Mouse (Mus musculus): ENCODE results near the gene Flt3l. TPM values are rescaled to one million over a fixed set of nuclear protein-coding genes. Genes with fewer than 3 reads are reported as not detected.
A peak's percentile ranks its signal among the peaks of the same experiment; 100 is the strongest.
"Not testable (repeated sequence)": the region's sequence is repeated elsewhere in the genome, so short reads cannot be mapped to it uniquely, and the experiment has no call there.

Flt3l gene
- total and polyA plus RNA-seq, 3 experiments, result 5.5 to 59.1 (median 6.4) TPM

DNA sequence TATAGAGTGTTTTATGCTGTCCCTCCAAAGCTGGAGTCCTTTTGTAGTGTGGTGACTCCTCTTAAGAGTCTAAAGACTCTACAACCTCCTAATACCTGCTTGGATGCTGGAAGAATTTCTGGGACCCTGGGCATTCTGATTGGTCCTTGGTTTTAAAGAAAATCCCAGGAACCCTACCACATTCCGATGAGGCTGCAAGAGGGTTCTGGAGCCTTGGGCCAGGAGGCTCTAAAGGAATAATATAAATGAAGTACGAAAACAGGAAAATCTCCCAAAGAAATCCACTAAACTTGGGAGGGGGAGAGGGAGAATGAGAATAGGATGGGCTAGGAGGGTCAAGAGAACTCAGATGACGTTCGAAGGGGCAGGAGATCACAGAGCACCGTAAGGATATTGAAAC, 17.4 kb upstream of the Flt3l start:
- Histone ChIP-seq H3K27ac (peak overlapping the region; percentile 97), H3K79me2 (replicated peaks; ENCODE audit: control insufficient read depth, insufficient read depth, low read length) (no peaks in the 10 kb centered on the region), H3K4me1 (ENCODE audit: control insufficient read depth, insufficient read depth, low read length) (peaks cover 6% of the 10 kb centered on the region; the same call in 1 of the 2 replicates), H3K4me3 (peak overlapping the region; percentile 69), H3K9ac (ENCODE audit: low read depth, low read length) (peak overlapping the region; percentile 92), H3K36me3 (ENCODE audit: control insufficient read depth, insufficient read depth, low read length) (peaks cover 2% of the 10 kb centered on the region), H3K27me3 (ENCODE audit: control insufficient read depth, insufficient read depth, low read length) (no peaks in the 10 kb centered on the region)
- under 1% methylated on average over 5 of the region's 5 CpGs for WGBS
- TF ChIP-seq CTCF (IDR thresholded peaks at IDR 0.05) (no peak), EP300 (IDR thresholded peaks at IDR 0.05; ENCODE audit: insufficient read depth, low read depth, low read length) (no peak), POLR2A (IDR thresholded peaks at IDR 0.05; ENCODE audit: insufficient read depth, low read depth, low read length) (no peak)
- intact Hi-C loops (cut with DNase I), result no loop called here
- no peak for DNase-seq

GRCm38 (mm10) chr7:45153052-45153451, 16.8 kb upstream of the Flt3l start:
- H3K36me3 ChIP-seq (ENCODE audit: control insufficient read depth, insufficient read depth, low read length); H3K27me3 ChIP-seq (ENCODE audit: control insufficient read depth, insufficient read depth, low read length); H3K4me3 ChIP-seq; intact Hi-C loops (cut with DNase I); DNase-seq; H3K9ac ChIP-seq (ENCODE audit: low read depth, low read length); H3K79me2 ChIP-seq (replicated peaks; ENCODE audit: control insufficient read depth, insufficient read depth, low read length); H3K4me1 ChIP-seq (ENCODE audit: control insufficient read depth, insufficient read depth, low read length); H3K27ac ChIP-seq: not testable (repeated sequence)
- WGBS, result 90% methylated on average over 2 of the region's 2 CpGs

DNA sequence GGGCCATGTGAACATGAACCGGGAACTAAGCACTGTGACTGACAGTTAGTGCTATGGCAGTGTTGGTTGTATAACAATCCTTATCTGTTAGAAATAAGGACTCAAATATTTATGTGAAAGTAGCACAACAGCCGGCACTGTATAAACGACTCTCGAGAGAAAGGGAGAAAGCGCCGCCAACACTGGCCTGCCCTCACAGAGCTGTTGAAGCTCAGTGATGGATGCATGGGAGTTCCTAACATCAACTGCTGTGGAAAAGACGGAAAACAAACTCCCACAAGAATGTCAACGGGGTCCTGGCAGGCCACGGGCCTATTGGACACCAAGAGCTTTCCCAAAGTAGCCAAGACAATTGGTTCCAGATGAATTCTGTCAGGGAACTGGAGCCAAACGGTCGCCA, 15.1 kb upstream of the Flt3l start:
- Histone ChIP-seq H3K4me3 (no peak overlapping the region), H3K4me1 (ENCODE audit: control insufficient read depth, insufficient read depth, low read length) (peaks cover 6% of the 10 kb centered on the region; the same call in 1 of the 2 replicates), H3K79me2 (replicated peaks; ENCODE audit: control insufficient read depth, insufficient read depth, low read length) (no peaks in the 10 kb centered on the region), H3K9ac (ENCODE audit: low read depth, low read length) (no peak overlapping the region), H3K27ac (peak overlapping the region; percentile 40; the same call in 1 of the 2 replicates), H3K36me3 (ENCODE audit: control insufficient read depth, insufficient read depth, low read length) (peaks cover 2% of the 10 kb centered on the region), H3K27me3 (ENCODE audit: control insufficient read depth, insufficient read depth, low read length) (no peaks in the 10 kb centered on the region)
- WGBS, result 50% methylated on average over 11 of the region's 11 CpGs
- intact Hi-C loops (cut with DNase I), result no loop called here
- TF ChIP-seq POLR2A (IDR thresholded peaks at IDR 0.05; ENCODE audit: insufficient read depth, low read depth, low read length) (no peak), EP300 (IDR thresholded peaks at IDR 0.05; ENCODE audit: insufficient read depth, low read depth, low read length) (no peak), CTCF (IDR thresholded peaks at IDR 0.05) (no peak)
- DNase-seq, result peak in 1 of 2 experiments; percentile 67

- peak overlapping the region; percentile 52; the same call in 1 of the 2 replicates for H3K27ac ChIP-seq
- no peaks in the 10 kb centered on the region for H3K79me2 ChIP-seq (replicated peaks; ENCODE audit: control insufficient read depth, insufficient read depth, low read length)
- DNase-seq, result no peak
- no peak overlapping the region for H3K9ac ChIP-seq (ENCODE audit: low read depth, low read length)
- no peaks in the 10 kb centered on the region for H3K27me3 ChIP-seq (ENCODE audit: control insufficient read depth, insufficient read depth, low read length)
- intact Hi-C loops (cut with DNase I), result no loop called here
- H3K4me3 ChIP-seq, result no peak overlapping the region
- TF ChIP-seq CTCF (IDR thresholded peaks at IDR 0.05), result no peak
- TF ChIP-seq EP300 (IDR thresholded peaks at IDR 0.05; ENCODE audit: insufficient read depth, low read depth, low read length), result no peak
- no peak for TF ChIP-seq POLR2A (IDR thresholded peaks at IDR 0.05; ENCODE audit: insufficient read depth, low read depth, low read length)
- 65% methylated on average over 4 of the region's 4 CpGs for WGBS
- H3K36me3 ChIP-seq (ENCODE audit: control insufficient read depth, insufficient read depth, low read length), result peaks cover 2% of the 10 kb centered on the region
- peaks cover 6% of the 10 kb centered on the region; the same call in 1 of the 2 replicates for H3K4me1 ChIP-seq (ENCODE audit: control insufficient read depth, insufficient read depth, low read length)
Measured at GRCm38 (mm10) chr7:45150321-45150720, 14.1 kb upstream of the Flt3l start.

DNA sequence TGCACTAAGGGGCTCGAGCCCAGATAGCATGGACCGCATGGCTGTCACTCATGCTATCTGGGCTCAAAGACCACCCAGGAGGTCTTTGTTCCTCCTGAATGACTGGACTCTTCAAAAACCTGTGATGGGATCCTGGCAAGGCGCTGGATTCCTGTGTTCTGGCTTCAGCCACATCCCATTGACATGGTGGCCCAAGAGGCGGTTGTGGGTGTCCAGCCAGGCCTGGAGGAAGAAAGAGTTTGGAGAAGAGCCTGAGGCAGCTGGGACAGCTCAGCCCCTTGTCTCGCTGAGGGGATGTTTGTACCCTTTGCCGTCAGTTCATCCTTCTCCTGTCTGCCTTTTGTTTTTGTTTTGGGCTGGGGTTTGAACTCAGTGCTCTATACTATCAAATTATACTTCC, 13.3 kb upstream of the Flt3l start:
- Histone ChIP-seq H3K9ac (ENCODE audit: low read depth, low read length) (no peak overlapping the region), H3K4me3 (no peak overlapping the region), H3K36me3 (ENCODE audit: control insufficient read depth, insufficient read depth, low read length) (peaks cover 2% of the 10 kb centered on the region), H3K27ac (peak overlapping the region; percentile 23; the same call in 1 of the 2 replicates), H3K4me1 (ENCODE audit: control insufficient read depth, insufficient read depth, low read length) (peaks cover 5% of the 10 kb centered on the region; the same call in 1 of the 2 replicates), H3K79me2 (replicated peaks; ENCODE audit: control insufficient read depth, insufficient read depth, low read length) (no peaks in the 10 kb centered on the region), H3K27me3 (ENCODE audit: control insufficient read depth, insufficient read depth, low read length) (no peaks in the 10 kb centered on the region)
- intact Hi-C loops (cut with DNase I), result no loop called here
- WGBS, result 82% methylated on average over 6 of the region's 6 CpGs
- TF ChIP-seq CTCF (IDR thresholded peaks at IDR 0.05), result no peak
- 0 out of 2 replicates have a peak, but pooled peaks have one; percentile 11 for TF ChIP-seq EP300 (IDR thresholded peaks at IDR 0.05; ENCODE audit: insufficient read depth, low read depth, low read length)
- DNase-seq, result peak; percentile 61 to 66

- no peak overlapping the region for H3K4me3 ChIP-seq
- peak in 1 of 2 experiments; percentile 53 for DNase-seq
- H3K27me3 ChIP-seq (ENCODE audit: control insufficient read depth, insufficient read depth, low read length), result no peaks in the 10 kb centered on the region
- no peak for TF ChIP-seq CTCF (IDR thresholded peaks at IDR 0.05)
- no peak for TF ChIP-seq POLR2A (IDR thresholded peaks at IDR 0.05; ENCODE audit: insufficient read depth, low read depth, low read length)
- no peak for TF ChIP-seq EP300 (IDR thresholded peaks at IDR 0.05; ENCODE audit: insufficient read depth, low read depth, low read length)
- H3K79me2 ChIP-seq (replicated peaks; ENCODE audit: control insufficient read depth, insufficient read depth, low read length), result no peaks in the 10 kb centered on the region
- peaks cover 2% of the 10 kb centered on the region for H3K36me3 ChIP-seq (ENCODE audit: control insufficient read depth, insufficient read depth, low read length)
- 38% methylated on average over 4 of the region's 4 CpGs for WGBS
- intact Hi-C loops (cut with DNase I), result no loop called here
- peak overlapping the region; percentile 5 for H3K27ac ChIP-seq
- H3K9ac ChIP-seq (ENCODE audit: low read depth, low read length), result no peak overlapping the region
- H3K4me1 ChIP-seq (ENCODE audit: control insufficient read depth, insufficient read depth, low read length), result peaks cover 5% of the 10 kb centered on the region; the same call in 1 of the 2 replicates
Measured at GRCm38 (mm10) chr7:45148534-45149098, 12.4 kb upstream of the Flt3l start.
